Mouse (Mus musculus) limb, embryonic 12.5 days (tissue): ENCODE measurements around the gene Ccni. TPM values are rescaled to one million over a fixed set of nuclear protein-coding genes. Genes with fewer than 3 reads are reported as not detected.

Source experiments
- ATAC-seq: fragments of 200-750 bp; cut with Nextera tagmentation; 2 replicates; pipeline ENCODE4 v1.8.0; 2017; ENCODE audit warnings: low read depth, moderate TSS enrichment; ENCODE audit not compliant: insufficient number of reproducible peaks, insufficient read depth, low FRiP score, low TSS enrichment
- H3K27ac ChIP-seq: fragments of 300-500 bp; sonication (generic); 2 replicates; pipeline ENCODE4 v1.5.1; 2016; ENCODE audit warnings: mild to moderate bottlenecking, moderate library complexity
- H3K27me3 ChIP-seq: fragments of 300-500 bp; sonication (generic); 2 replicates; pipeline ENCODE4 v1.6.1; 2016; ENCODE audit warnings: mild to moderate bottlenecking, moderate library complexity
- H3K36me3 ChIP-seq: fragments of 300-500 bp; sonication (generic); 2 replicates; pipeline ENCODE4 v1.6.1; 2016; ENCODE audit warnings: mild to moderate bottlenecking, moderate library complexity
- H3K4me1 ChIP-seq: fragments of 300-500 bp; sonication (generic); replicated peaks from 2 replicates; pipeline ENCODE4 v1.6.1; 2016
- H3K4me2 ChIP-seq: fragments of 300-500 bp; sonication (generic); 2 replicates; pipeline ENCODE4 v1.6.1; 2016; ENCODE audit warnings: mild to moderate bottlenecking, moderate library complexity
- H3K4me3 ChIP-seq: fragments of 300-500 bp; sonication (generic); replicated peaks from 2 replicates; pipeline ENCODE4 v1.5.1; 2016; ENCODE audit warnings: mild to moderate bottlenecking
- H3K9ac ChIP-seq: fragments of 300-500 bp; sonication (generic); replicated peaks from 2 replicates; pipeline ENCODE4 v1.6.1; 2016; ENCODE audit warnings: mild to moderate bottlenecking, moderate library complexity
- H3K9me3 ChIP-seq: fragments of 300-500 bp; sonication (generic); 2 replicates; pipeline ENCODE4 v1.6.1; 2016; ENCODE audit warnings: mild to moderate bottlenecking, moderate library complexity
- WGBS: fragments of 180-500 bp; shearing (Covaris S2); methylation state at CpG from one replicate; pipeline ENCODE4 v1.1.7; 2016; 5-methylcytosine and 5-hydroxymethylcytosine counted together
- polyA plus RNA-seq: library from polyadenylated mRNA; unstranded; fragments of >200 nt; fragmentation: Nextera tagmentation; extraction: Ambion mirVana; gene quantifications from 2 replicates; pipeline ENCODE4 v1.2.1, GENCODE M21; 2016

Gene Ccni
- polyA plus RNA-seq, 1 experiment from 2014 or later = 150 TPM

- Histone ChIP-seq H3K27ac (no peak overlapping the region), H3K9ac (no peak overlapping the region), H3K4me1 (no peaks in the 10 kb centered on the region), H3K9me3 (no peaks in the 10 kb centered on the region), H3K36me3 (no peaks in the 10 kb centered on the region), H3K27me3 (no peaks in the 10 kb centered on the region), H3K4me3 (no peak overlapping the region), H3K4me2 (no peak overlapping the region)
- ATAC-seq = no peak
- WGBS = 96% methylated on average over 2 of the region's 2 CpGs
Observed at GRCm38 (mm10) chr5:93232838-93233237, 26.5 kb upstream of the Ccni start.

DNA sequence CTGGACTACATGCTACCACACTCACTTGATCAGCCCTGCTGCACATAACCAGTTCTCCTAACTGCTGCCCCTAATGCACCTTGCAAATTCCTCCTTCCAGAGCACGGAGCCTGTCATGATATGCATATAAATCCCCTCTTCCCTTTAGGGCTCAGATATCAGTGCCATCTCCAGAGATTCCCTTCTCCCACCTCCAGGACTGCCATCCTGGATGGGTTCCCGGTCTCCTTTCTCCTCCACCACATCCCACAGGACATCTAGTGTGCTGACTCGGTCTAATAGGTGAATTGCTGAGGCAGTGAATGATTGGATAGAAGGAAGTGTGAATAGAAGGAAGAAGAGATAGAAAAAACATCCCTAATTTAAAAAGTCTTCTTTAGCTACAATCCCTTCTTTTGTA is 25.4 kb upstream of the Ccni start:
- Histone ChIP-seq H3K9me3 (no peaks in the 10 kb centered on the region), H3K4me1 (no peaks in the 10 kb centered on the region), H3K4me3 (no peak overlapping the region), H3K27ac (no peak overlapping the region), H3K36me3 (no peaks in the 10 kb centered on the region), H3K4me2 (no peak overlapping the region), H3K9ac (no peak overlapping the region), H3K27me3 (no peaks in the 10 kb centered on the region)
- ATAC-seq = no peak
- 73% methylated on average over 3 of the region's 3 CpGs for WGBS

GRCm38 (mm10) chr5:93229527-93229926 is 23.2 kb upstream of the Ccni start:
- Histone ChIP-seq H3K4me2 (no peak overlapping the region), H3K27me3 (no peaks in the 10 kb centered on the region), H3K4me1 (no peaks in the 10 kb centered on the region), H3K36me3 (no peaks in the 10 kb centered on the region), H3K27ac (no peak overlapping the region), H3K9me3 (no peaks in the 10 kb centered on the region), H3K4me3 (no peak overlapping the region), H3K9ac (no peak overlapping the region)
- WGBS = 85% methylated on average over 2 of the region's 2 CpGs
- no peak for ATAC-seq

GRCm38 (mm10) chr5:93227157-93227556 is 20.9 kb upstream of the Ccni start:
- no peak overlapping the region for H3K4me2 ChIP-seq
- no peak for ATAC-seq
- no peaks in the 10 kb centered on the region for H3K36me3 ChIP-seq
- no peak overlapping the region for H3K4me3 ChIP-seq
- H3K9me3 ChIP-seq = no peaks in the 10 kb centered on the region
- H3K27ac ChIP-seq = no peak overlapping the region
- no peak overlapping the region for H3K9ac ChIP-seq
- WGBS = 92% methylated on average over 3 of the region's 3 CpGs
- H3K4me1 ChIP-seq = peaks cover 7% of the 10 kb centered on the region; the same call in 1 of the 2 replicates
- H3K27me3 ChIP-seq = no peaks in the 10 kb centered on the region

- H3K36me3 ChIP-seq = no peaks in the 10 kb centered on the region
- peaks cover 7% of the 10 kb centered on the region; the same call in 1 of the 2 replicates for H3K4me1 ChIP-seq
- H3K27me3 ChIP-seq = no peaks in the 10 kb centered on the region
- no peak overlapping the region for H3K4me2 ChIP-seq
- no peak for ATAC-seq
- H3K4me3 ChIP-seq = no peak overlapping the region
- H3K9me3 ChIP-seq = no peaks in the 10 kb centered on the region
- WGBS = 81% methylated on average over 2 of the region's 2 CpGs
- H3K27ac ChIP-seq = no peak overlapping the region
- no peak overlapping the region for H3K9ac ChIP-seq
Observed at GRCm38 (mm10) chr5:93224549-93224948, 18.3 kb upstream of the Ccni start.

DNA sequence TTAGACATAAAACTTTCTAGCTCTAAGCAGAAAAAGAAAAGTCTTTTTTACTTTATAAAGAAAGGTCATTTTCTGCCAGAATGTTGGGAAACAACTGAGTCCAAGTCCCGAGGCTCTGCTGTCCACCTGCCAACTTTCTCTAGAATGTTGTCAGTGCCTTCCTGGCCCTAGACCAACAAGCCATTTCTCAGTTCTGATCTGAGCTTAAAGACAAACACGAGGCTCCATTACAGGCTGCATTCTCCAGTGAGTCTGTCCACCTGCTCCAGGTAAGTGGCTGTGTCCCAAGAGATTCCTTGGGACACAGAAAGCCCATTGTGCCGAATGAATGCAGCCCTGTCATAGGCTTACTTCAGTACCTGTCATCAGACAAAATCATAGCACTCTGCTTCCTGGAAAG is 15.4 kb upstream of the Ccni start:
- H3K4me3 ChIP-seq = no peak overlapping the region
- H3K27ac ChIP-seq = no peak overlapping the region
- no peaks in the 10 kb centered on the region for H3K9me3 ChIP-seq
- ATAC-seq = peak; percentile 56; the same call in 1 of the 2 replicates
- no peaks in the 10 kb centered on the region for H3K36me3 ChIP-seq
- H3K27me3 ChIP-seq = no peaks in the 10 kb centered on the region
- no peak overlapping the region for H3K9ac ChIP-seq
- 74% methylated on average over 3 of the region's 3 CpGs for WGBS
- H3K4me1 ChIP-seq = peaks cover 7% of the 10 kb centered on the region; the same call in 1 of the 2 replicates
- no peak overlapping the region for H3K4me2 ChIP-seq

- Histone ChIP-seq H3K36me3 (no peaks in the 10 kb centered on the region), H3K27me3 (no peaks in the 10 kb centered on the region), H3K4me1 (peaks cover 7% of the 10 kb centered on the region; the same call in 1 of the 2 replicates), H3K27ac (no peak overlapping the region), H3K9ac (no peak overlapping the region), H3K4me3 (no peak overlapping the region), H3K4me2 (no peak overlapping the region), H3K9me3 (no peaks in the 10 kb centered on the region)
- WGBS = 88% methylated on average over 3 of the region's 3 CpGs
- ATAC-seq = no peak
Observed at GRCm38 (mm10) chr5:93218375-93218774, 12.1 kb upstream of the Ccni start.

DNA sequence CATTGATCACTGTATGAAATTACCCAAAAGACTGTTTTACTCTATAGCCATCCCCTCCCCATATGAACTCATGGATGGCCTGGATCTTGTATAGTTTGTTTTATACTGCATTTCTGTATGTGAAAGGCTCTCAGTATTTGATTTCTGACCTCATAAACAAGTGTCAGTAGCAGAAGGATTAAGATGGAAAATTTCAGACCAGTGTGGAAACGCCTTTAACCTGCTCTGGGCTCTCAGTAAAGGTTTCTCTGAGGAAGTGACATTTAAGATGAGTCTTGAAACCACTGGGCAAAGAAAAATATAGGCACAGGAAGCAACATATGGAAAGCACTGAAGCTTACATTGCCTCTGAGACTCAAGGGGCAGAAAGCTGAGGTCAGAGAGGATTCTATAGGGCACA is 1.3 kb upstream of the Ccni start:
- Histone ChIP-seq H3K4me2 (peak overlapping the region; percentile 57), H3K9me3 (no peaks in the 10 kb centered on the region), H3K36me3 (no peaks in the 10 kb centered on the region), H3K27ac (peak overlapping the region; percentile 98), H3K4me1 (peaks cover 25% of the 10 kb centered on the region), H3K4me3 (no peak overlapping the region), H3K27me3 (no peaks in the 10 kb centered on the region), H3K9ac (no peak overlapping the region)
- WGBS = 60% methylated on average over 1 of the region's 1 CpGs
- ATAC-seq = no peak

DNA sequence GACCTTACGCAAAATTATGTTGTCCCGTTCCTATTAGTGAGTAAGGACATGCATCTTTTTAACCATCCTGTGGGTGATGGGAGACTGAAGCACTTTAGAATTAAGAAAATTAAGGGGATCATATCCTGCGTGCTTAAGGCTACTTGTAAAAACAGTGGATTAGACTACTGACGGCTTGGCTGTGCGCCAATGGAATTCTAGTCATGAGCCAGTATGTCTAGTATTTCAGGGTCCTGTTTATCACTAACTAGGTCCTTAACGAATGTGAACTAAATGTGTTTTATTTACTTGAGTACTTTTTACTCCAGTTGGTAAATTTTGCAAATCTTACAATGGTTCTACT is 682 bp upstream of the Ccni start:
- H3K9ac ChIP-seq = peak overlapping the region; percentile 97
- H3K27ac ChIP-seq = peak overlapping the region; percentile 98
- peaks cover 1% of the 10 kb centered on the region; the same call in 1 of the 2 replicates for H3K36me3 ChIP-seq
- peak; percentile 37 for ATAC-seq
- WGBS = 7% methylated on average over 6 of the region's 6 CpGs
- no peaks in the 10 kb centered on the region for H3K9me3 ChIP-seq
- peak overlapping the region; percentile 57 for H3K4me2 ChIP-seq
- H3K4me1 ChIP-seq = peaks cover 25% of the 10 kb centered on the region
- H3K4me3 ChIP-seq = peak overlapping the region; percentile 90
- no peaks in the 10 kb centered on the region for H3K27me3 ChIP-seq

DNA sequence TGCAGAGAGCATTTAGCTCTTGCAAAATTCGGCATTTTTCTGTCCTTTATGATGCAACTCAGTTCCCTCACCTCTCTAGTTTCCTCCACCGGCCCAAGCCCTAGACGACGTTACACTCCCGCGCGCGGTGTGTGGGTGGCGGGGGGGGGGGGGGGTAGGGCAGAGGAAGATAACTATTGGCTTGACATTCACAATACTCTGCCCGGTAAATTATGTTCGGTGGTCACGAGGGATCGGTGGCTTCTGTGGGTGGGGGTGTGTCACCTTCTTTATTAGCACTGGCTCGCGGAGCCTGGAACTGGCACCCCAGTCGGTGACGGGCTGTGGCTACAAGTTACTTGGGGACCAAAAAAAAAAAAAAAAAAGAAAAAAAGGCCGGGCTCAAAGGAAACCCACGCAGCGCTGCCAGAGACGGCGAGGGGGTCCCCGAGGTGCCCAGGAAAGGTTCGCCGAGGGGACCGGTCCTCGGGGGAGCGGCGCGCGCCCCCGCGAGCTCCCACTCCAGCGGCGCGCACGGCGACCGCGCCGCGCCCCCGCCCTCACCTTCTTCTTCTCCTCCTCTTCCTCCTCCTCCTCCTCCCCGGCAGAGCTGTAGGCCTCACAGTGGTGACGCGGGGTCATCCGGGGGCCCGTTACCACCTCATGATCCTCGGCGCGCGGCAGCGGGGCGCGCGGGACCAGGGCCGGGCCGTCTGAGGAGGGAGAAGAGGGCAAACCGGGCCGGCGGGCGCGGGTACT is 755 bp downstream of the Ccni start:
- Histone ChIP-seq H3K9me3 (no peaks in the 10 kb centered on the region), H3K4me1 (peaks cover 25% of the 10 kb centered on the region), H3K27ac (peak overlapping the region; percentile 98), H3K4me2 (peak overlapping the region; percentile 76), H3K27me3 (no peaks in the 10 kb centered on the region), H3K9ac (peak overlapping the region; percentile 97), H3K36me3 (peaks cover 10% of the 10 kb centered on the region), H3K4me3 (peak overlapping the region; percentile 90)
- ATAC-seq = peak; percentile 28; the same call in 1 of the 2 replicates
- WGBS = under 1% methylated on average over 55 of the region's 63 CpGs

DNA sequence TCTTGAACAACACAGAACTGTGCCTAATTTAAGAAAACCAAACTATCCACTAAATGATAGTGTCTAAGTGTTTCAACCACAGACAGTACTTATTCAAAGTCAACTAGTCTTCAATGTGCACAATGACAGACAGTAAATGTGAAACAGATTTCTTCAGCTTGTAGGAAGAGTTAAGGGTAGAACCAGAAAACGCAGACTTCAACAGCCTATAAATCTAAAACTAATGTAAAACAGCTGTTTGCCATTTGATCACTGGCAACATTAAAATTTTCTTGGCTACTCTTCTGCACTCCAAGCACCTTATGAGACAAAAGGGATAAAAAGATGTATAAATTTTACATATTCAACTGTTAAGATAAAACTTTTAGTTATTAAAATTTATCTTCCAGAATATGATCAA is 5.1 kb downstream of the Ccni start:
- Histone ChIP-seq H3K36me3 (peaks cover 46% of the 10 kb centered on the region), H3K9ac (no peak overlapping the region), H3K27ac (no peak overlapping the region), H3K27me3 (no peaks in the 10 kb centered on the region), H3K4me2 (no peak overlapping the region), H3K4me1 (peaks cover 15% of the 10 kb centered on the region), H3K4me3 (no peak overlapping the region), H3K9me3 (no peaks in the 10 kb centered on the region)
- no peak for ATAC-seq
- 15% methylated on average over 1 of the region's 1 CpGs for WGBS

GRCm38 (mm10) chr5:93198232-93198631 is 8.1 kb downstream of the Ccni start:
- Histone ChIP-seq H3K9me3 (no peaks in the 10 kb centered on the region), H3K4me3 (no peak overlapping the region), H3K27ac (no peak overlapping the region), H3K9ac (no peak overlapping the region), H3K4me2 (no peak overlapping the region), H3K27me3 (no peaks in the 10 kb centered on the region), H3K4me1 (peaks cover 4% of the 10 kb centered on the region), H3K36me3 (peaks cover 62% of the 10 kb centered on the region)
- no peak for ATAC-seq
- 85% methylated on average over 3 of the region's 3 CpGs for WGBS
